Mouse (Mus musculus) ES-E14 (cell line): Measurements from ENCODE around the gene Uqcr10. TPM values are rescaled to one million over a fixed set of nuclear protein-coding genes. Genes with fewer than 3 reads are reported as not detected.

Experiments
- DNase-seq: peaks from one replicate; pipeline ENCODE4 v3.0.0-alpha.2; 2013; ENCODE audit warnings: low read depth, low spot score
- H3K27ac ChIP-seq: 2 replicates; pipeline ENCODE4 v1.5.1; 2012; ENCODE audit warnings: low read depth, mild to moderate bottlenecking, low read length, moderate library complexity, mixed read lengths; ENCODE audit not compliant: poor library complexity, insufficient read depth, severe bottlenecking
- H3K36me3 ChIP-seq: 2 replicates; pipeline ENCODE4 v1.6.1; 2012; ENCODE audit warnings: mild to moderate bottlenecking, low read length, moderate library complexity, mixed read lengths; ENCODE audit not compliant: control insufficient read depth, poor library complexity, insufficient read depth, severe bottlenecking
- H3K4me1 ChIP-seq, 2 experiments: fragments of 150-350 bp in 1 of 2; sonication (generic) in 1 of 2; 2 replicates each; pipeline ENCODE4 v1.6.1; 2012; ENCODE audit warnings: low read length in 2 of 2, mild to moderate bottlenecking in 1 of 2, mixed read lengths in 1 of 2; ENCODE audit not compliant: control insufficient read depth in 2 of 2, insufficient read depth in 2 of 2, poor library complexity in 1 of 2
- H3K4me3 ChIP-seq, 2 experiments: fragments of 150-350 bp in 1 of 2; sonication (generic) in 1 of 2; 2 replicates each; pipeline ENCODE4 v1.5.1; 2012; ENCODE audit warnings: low read length in 2 of 2, low read depth in 1 of 2, mild to moderate bottlenecking in 1 of 2, mixed read lengths in 1 of 2; ENCODE audit not compliant: insufficient read depth in 1 of 2, poor library complexity in 1 of 2, severe bottlenecking in 1 of 2
- H3K9ac ChIP-seq: 2 replicates; pipeline ENCODE4 v1.6.1; 2012; ENCODE audit warnings: low read depth, mild to moderate bottlenecking, low read length, mixed read lengths; ENCODE audit not compliant: poor library complexity, insufficient read depth, severe bottlenecking
- H3K9me3 ChIP-seq: fragments of 150-350 bp; sonication (generic); 2 replicates; pipeline ENCODE4 v1.6.1; 2012; ENCODE audit warnings: low read depth, mild to moderate bottlenecking, low read length; ENCODE audit not compliant: control insufficient read depth, insufficient read depth
- CHD2 ChIP-seq: IDR thresholded peaks from 2 replicates; pipeline ENCODE4 v1.6.1; 2014; ENCODE audit warnings: mild to moderate bottlenecking, low read depth, low read length, inconsistent platforms
- HCFC1 ChIP-seq: IDR thresholded peaks from 2 replicates; pipeline ENCODE4 v1.6.1; 2012; ENCODE audit warnings: low read length, inconsistent platforms, borderline replicate concordance; ENCODE audit not compliant: insufficient read depth
- MAFK ChIP-seq: IDR thresholded peaks from 2 replicates; pipeline ENCODE4 v1.6.1; 2014; ENCODE audit warnings: mild to moderate bottlenecking, low read depth, low read length, inconsistent platforms; ENCODE audit not compliant: insufficient read depth
- ZC3H11A ChIP-seq: IDR thresholded peaks from 2 replicates; pipeline ENCODE4 v1.6.1; 2012; ENCODE audit warnings: low read depth, mild to moderate bottlenecking, inconsistent platforms, low read length, borderline replicate concordance
- ZNF384 ChIP-seq: IDR thresholded peaks from 2 replicates; pipeline ENCODE4 v1.6.1; 2012; ENCODE audit warnings: low read depth, low read length, inconsistent platforms
- in situ Hi-C, 2 experiments: fragments of 600-800 bp; cut with MboI; formaldehyde crosslinking; loops; one replicate each; pipeline ENCODE4 v1.15.1; 2025; ENCODE audit warnings: low sequenced_read_pairs in 2 of 2, inconsistent platforms in 1 of 2; ENCODE audit not compliant: unreplicated experiment in 2 of 2
- total RNA-seq: library from RNA; depleted of rRNA; stranded (reverse); fragments of 300-350 nt; gene quantifications from 2 replicates; pipeline ENCODE4 v1.2.3, GENCODE M21; 2012

Uqcr10 gene
- total RNA-seq, 1 experiment: 963 TPM

- Histone ChIP-seq H3K4me3 (no peak overlapping the region), H3K9me3 (no peaks in the 10 kb centered on the region), H3K36me3 (peaks cover 36% of the 10 kb centered on the region; the same call in 1 of the 2 replicates), H3K4me1 (peaks cover 2 to 17% of the 10 kb centered on the region in 2 experiments; a peak in 1 of 4 replicates), H3K9ac (no peak overlapping the region), H3K27ac (no peak overlapping the region)
- TF ChIP-seq HCFC1: no peak
- no peak for TF ChIP-seq ZC3H11A
- TF ChIP-seq ZNF384: no peak
- no peak for TF ChIP-seq MAFK
- TF ChIP-seq CHD2: no peak
- DNase-seq: no peak
- in situ Hi-C loops: no loop called here
Measured at GRCm38 (mm10) chr11:4678700-4679440, 25.3 kb downstream of the Uqcr10 start.

GRCm38 (mm10) chr11:4677250-4677872 is 26.8 kb downstream of the Uqcr10 start:
- peaks cover 2 to 15% of the 10 kb centered on the region in 2 experiments; a peak in 1 of 4 replicates for H3K4me1 ChIP-seq
- in situ Hi-C loops: no loop called here
- no peak overlapping the region for H3K9ac ChIP-seq
- H3K27ac ChIP-seq: no peak overlapping the region
- no peak overlapping the region for H3K4me3 ChIP-seq
- no peaks in the 10 kb centered on the region for H3K9me3 ChIP-seq
- DNase-seq: no peak
- H3K36me3 ChIP-seq: peaks cover 28% of the 10 kb centered on the region; the same call in 1 of the 2 replicates
- TF ChIP-seq ZC3H11A: no peak
- no peak for TF ChIP-seq ZNF384
- TF ChIP-seq CHD2: no peak
- no peak for TF ChIP-seq MAFK
- TF ChIP-seq HCFC1: no peak

GRCm38 (mm10) chr11:4675693-4676092 is 28.4 kb downstream of the Uqcr10 start:
- peaks cover 22% of the 10 kb centered on the region; the same call in 1 of the 2 replicates for H3K36me3 ChIP-seq
- H3K9me3 ChIP-seq: no peaks in the 10 kb centered on the region
- peaks cover 2 to 15% of the 10 kb centered on the region in 2 experiments; a peak in 1 of 4 replicates for H3K4me1 ChIP-seq
- no peak for DNase-seq
- TF ChIP-seq CHD2 (no peak), HCFC1 (no peak), ZNF384 (no peak), MAFK (no peak), ZC3H11A (no peak)
- H3K4me3 ChIP-seq: no peak overlapping the region
- in situ Hi-C loops: no loop called here
- no peak overlapping the region for H3K9ac ChIP-seq
- H3K27ac ChIP-seq: no peak overlapping the region

- peaks cover 2 to 15% of the 10 kb centered on the region in 2 experiments; a peak in 1 of 4 replicates for H3K4me1 ChIP-seq
- H3K27ac ChIP-seq: no peak overlapping the region; the same call in 1 of the 2 replicates
- no peak for TF ChIP-seq MAFK
- TF ChIP-seq ZNF384: no peak
- no peak for TF ChIP-seq ZC3H11A
- no peak for TF ChIP-seq HCFC1
- TF ChIP-seq CHD2: no peak
- in situ Hi-C loops: no loop called here
- no peaks in the 10 kb centered on the region for H3K9me3 ChIP-seq
- no peak overlapping the region for H3K4me3 ChIP-seq
- no peak overlapping the region for H3K9ac ChIP-seq
- DNase-seq: no peak
- H3K36me3 ChIP-seq: peaks cover 22% of the 10 kb centered on the region; the same call in 1 of the 2 replicates
Measured at GRCm38 (mm10) chr11:4675126-4675562, 29.0 kb downstream of the Uqcr10 start.
